Comparison of ENCODE assay signal across 8 mouse cellular contexts in the genomic region with DNA sequence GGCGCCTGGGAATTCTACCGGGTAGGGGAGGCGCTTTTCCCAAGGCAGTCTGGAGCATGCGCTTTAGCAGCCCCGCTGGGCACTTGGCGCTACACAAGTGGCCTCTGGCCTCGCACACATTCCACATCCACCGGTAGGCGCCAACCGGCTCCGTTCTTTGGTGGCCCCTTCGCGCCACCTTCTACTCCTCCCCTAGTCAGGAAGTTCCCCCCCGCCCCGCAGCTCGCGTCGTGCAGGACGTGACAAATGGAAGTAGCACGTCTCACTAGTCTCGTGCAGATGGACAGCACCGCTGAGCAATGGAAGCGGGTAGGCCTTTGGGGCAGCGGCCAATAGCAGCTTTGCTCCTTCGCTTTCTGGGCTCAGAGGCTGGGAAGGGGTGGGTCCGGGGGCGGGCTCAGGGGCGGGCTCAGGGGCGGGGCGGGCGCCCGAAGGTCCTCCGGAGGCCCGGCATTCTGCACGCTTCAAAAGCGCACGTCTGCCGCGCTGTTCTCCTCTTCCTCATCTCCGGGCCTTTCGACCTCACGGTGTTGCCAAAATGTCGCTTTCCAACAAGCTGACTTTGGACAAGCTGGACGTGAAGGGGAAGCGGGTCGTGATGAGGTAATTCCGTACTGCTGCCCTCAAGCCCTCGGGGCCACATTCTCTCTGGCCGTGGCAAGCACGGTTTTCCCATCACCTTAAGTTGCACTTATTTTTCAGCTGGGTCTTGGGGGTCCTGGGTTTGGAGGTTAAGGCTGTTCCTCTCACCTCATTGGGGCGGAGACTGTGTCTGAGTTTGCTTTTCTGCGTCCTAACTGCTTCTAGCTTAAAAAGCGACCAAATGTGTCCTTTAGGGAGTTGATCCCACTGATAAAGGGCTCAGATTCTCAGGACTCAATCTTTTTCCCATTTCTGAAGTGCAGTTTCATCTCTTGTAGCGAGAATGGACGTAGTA. TPM values are rescaled to one million over a fixed set of nuclear protein-coding genes. Genes with fewer than 3 reads are reported as not detected.
A peak's percentile ranks its signal among the peaks of the same experiment; 100 is the strongest.
DNase-seq lines count a peak whose midpoint lies in the region; ATAC-seq and TF ChIP-seq lines count a peak whose summit lies in the region.

TSS of gene Pgk1 (plus strand) at position 388 of the 937 bp plus-strand sequence.

- H3K4me2 ChIP-seq in embryonic facial prominence, embryonic 13.5 days, result peak within 1 kb of the TSS; percentile 64
- peak within 1 kb of the TSS; percentile 63 for H3K4me2 ChIP-seq in limb, embryonic 12.5 days
- H3K4me2 ChIP-seq in midbrain, embryonic 15.5 days, result peak within 1 kb of the TSS; percentile 60

- 0 out of 2 replicates have a peak, but pooled peaks have one; percentile 23 for TF ChIP-seq CTCF in kidney, adult 2 months (conservative IDR thresholded peaks at IDR 0.05; ENCODE audit: insufficient read depth, insufficient read length, low read depth, low read length)
- TF ChIP-seq CTCF in spleen, adult 2 months (IDR thresholded peaks at IDR 0.05; ENCODE audit: extremely low read depth, insufficient read depth, insufficient read length, insufficient replicate concordance), result no peak

- H3K27me3 ChIP-seq in embryonic facial prominence, embryonic 13.5 days, result peaks cover 8% of the 10 kb centered on the region
- no peaks in the 10 kb centered on the region for H3K27me3 ChIP-seq in kidney, adult 2 months (replicated peaks; ENCODE audit: control insufficient read depth, insufficient read depth, low read length)
- peaks cover 8% of the 10 kb centered on the region; the same call in 1 of the 2 replicates for H3K27me3 ChIP-seq in limb, embryonic 12.5 days
- H3K27me3 ChIP-seq in midbrain, embryonic 15.5 days (replicated peaks), result no peaks in the 10 kb centered on the region
- H3K27me3 ChIP-seq in spleen, adult 2 months (ENCODE audit: control insufficient read depth, insufficient read depth, low read length), result no peaks in the 10 kb centered on the region

- peak; percentile 96 for ATAC-seq in embryonic facial prominence, embryonic 13.5 days (ENCODE audit: insufficient number of reproducible peaks, insufficient read depth, low FRiP score, low TSS enrichment, low read depth)
- peak; percentile 97 for ATAC-seq in limb, embryonic 12.5 days (ENCODE audit: insufficient number of reproducible peaks, insufficient read depth, low FRiP score, low TSS enrichment, low read depth)
- peak; percentile 99 for ATAC-seq in midbrain, embryonic 15.5 days (replicated peaks)

- H3K27ac ChIP-seq in embryonic facial prominence, embryonic 13.5 days, result peak within 1 kb of the TSS; percentile 93
- H3K27ac ChIP-seq in kidney, adult 2 months (ENCODE audit: insufficient read depth, low read depth, low read length), result peak within 1 kb of the TSS; percentile 96
- peak within 1 kb of the TSS; percentile 94 for H3K27ac ChIP-seq in limb, embryonic 12.5 days
- H3K27ac ChIP-seq in midbrain, embryonic 15.5 days, result peak within 1 kb of the TSS; percentile 90
- H3K27ac ChIP-seq in spleen, adult 2 months (ENCODE audit: insufficient read depth, low read length), result peak within 1 kb of the TSS; percentile 89

- H3K9ac ChIP-seq in embryonic facial prominence, embryonic 13.5 days, result peak within 1 kb of the TSS; percentile 72
- H3K9ac ChIP-seq in limb, embryonic 12.5 days (replicated peaks), result peak within 1 kb of the TSS; percentile 67
- H3K9ac ChIP-seq in midbrain, embryonic 15.5 days, result peak within 1 kb of the TSS; percentile 39

- no peaks in the 10 kb centered on the region for H3K9me3 ChIP-seq in embryonic facial prominence, embryonic 13.5 days
- H3K9me3 ChIP-seq in limb, embryonic 12.5 days, result no peaks in the 10 kb centered on the region
- no peaks in the 10 kb centered on the region for H3K9me3 ChIP-seq in midbrain, embryonic 15.5 days

- H3K36me3 ChIP-seq in embryonic facial prominence, embryonic 13.5 days, result no peaks in the 10 kb centered on the region
- H3K36me3 ChIP-seq in kidney, adult 2 months (ENCODE audit: control insufficient read depth, insufficient read depth, low read length), result no peaks in the 10 kb centered on the region
- H3K36me3 ChIP-seq in limb, embryonic 12.5 days, result peaks cover 2% of the 10 kb centered on the region; the same call in 1 of the 2 replicates
- H3K36me3 ChIP-seq in midbrain, embryonic 15.5 days (replicated peaks), result no peaks in the 10 kb centered on the region
- no peaks in the 10 kb centered on the region for H3K36me3 ChIP-seq in spleen, adult 2 months (ENCODE audit: control insufficient read depth, insufficient read depth, low read length)

- peaks cover 18% of the 10 kb centered on the region for H3K4me1 ChIP-seq in embryonic facial prominence, embryonic 13.5 days
- peaks cover 6% of the 10 kb centered on the region; the same call in 1 of the 2 replicates for H3K4me1 ChIP-seq in kidney, adult 2 months (ENCODE audit: control insufficient read depth, insufficient read depth, low read length)
- peaks cover 13% of the 10 kb centered on the region for H3K4me1 ChIP-seq in limb, embryonic 12.5 days (replicated peaks)
- peaks cover 27% of the 10 kb centered on the region for H3K4me1 ChIP-seq in midbrain, embryonic 15.5 days
- H3K4me1 ChIP-seq in spleen, adult 2 months (ENCODE audit: control insufficient read depth, insufficient read depth, insufficient read length), result peaks cover 14% of the 10 kb centered on the region

- WGBS in embryonic facial prominence, embryonic 13.5 days, result 21% methylated on average over 55 of the region's 55 CpGs
- 2% methylated on average over 54 of the region's 55 CpGs for WGBS in kidney, adult 2 months
- WGBS in limb, embryonic 12.5 days, result 15% methylated on average over 51 of the region's 55 CpGs
- WGBS in midbrain, embryonic 15.5 days, result 10% methylated on average over 55 of the region's 55 CpGs
- 21% methylated on average over 54 of the region's 55 CpGs for WGBS in spleen, adult 2 months

- peak; percentile 26 for TF ChIP-seq POLR2A in kidney, adult 2 months (IDR thresholded peaks at IDR 0.05; ENCODE audit: low read depth, low read length)
- TF ChIP-seq POLR2A in spleen, adult 2 months (IDR thresholded peaks at IDR 0.05; ENCODE audit: low read depth, low read length), result peak; percentile 40

- DNase-seq in 3134 (ENCODE audit: extremely low read depth, insufficient read length, low spot score), result peak; percentile 96
- peak; percentile 91 to 94 for DNase-seq in adrenal gland, postnatal 36 days
- peak; percentile 86 to 97 for DNase-seq in heart, adult 18-20 months
- DNase-seq in kidney, adult 2 months, result peak; percentile 98
- peak; percentile 89 to 90 for DNase-seq in spleen, adult 2 months (ENCODE audit: low read depth in 1 of 2, low spot score in 2 of 2)

- H3K4me3 ChIP-seq in embryonic facial prominence, embryonic 13.5 days, result peak within 1 kb of the TSS; percentile 57
- H3K4me3 ChIP-seq in kidney, adult 2 months (ENCODE audit: insufficient read depth, low read depth, low read length), result peak within 1 kb of the TSS; percentile 94
- H3K4me3 ChIP-seq in limb, embryonic 12.5 days (replicated peaks), result peak within 1 kb of the TSS; percentile 55
- peak within 1 kb of the TSS; percentile 48 for H3K4me3 ChIP-seq in midbrain, embryonic 15.5 days
- H3K4me3 ChIP-seq in spleen, adult 2 months (ENCODE audit: extremely low read depth, insufficient read depth, insufficient read length), result peak within 1 kb of the TSS; percentile 74

RNA-seq across cellular contexts. Expression of gene Pgk1, which starts in this region (rescaled TPM):
- 100 to 1,000 TPM; 319 to 359 TPM for total RNA-seq in adrenal gland, postnatal 36 days (2021)
- polyA plus RNA-seq in embryonic facial prominence, embryonic 13.5 days (2015; fragmentation: Nextera tagmentation; extraction: Ambion mirVana), result 277 and 335 TPM in 2 replicates
- 100 to 1,000 TPM; 458 to 480 TPM for total RNA-seq in heart, adult 18-20 months (2021)
- 325 and 361 TPM in 2 replicates for polyA plus RNA-seq in kidney, adult 2 months (2012; rRNA removed)
- polyA plus RNA-seq in limb, embryonic 12.5 days (2016; fragmentation: Nextera tagmentation; extraction: Ambion mirVana), result 337 and 358 TPM in 2 replicates
- polyA plus RNA-seq in midbrain, embryonic 15.5 days (2015; fragmentation: Nextera tagmentation; extraction: Ambion mirVana), result 246 and 254 TPM in 2 replicates
- 26.3 and 27.8 TPM in 2 replicates for polyA plus RNA-seq in spleen, adult 2 months (2012; rRNA removed)

Comparison
In these comparisons a context has a peak if more than half of its experiments do, and no peak if none do; other contexts are left out.
1. Peak in every context shown above with its lines: DNase-seq, ATAC-seq, H3K4me3 ChIP-seq and H3K27ac ChIP-seq.